Mouse (Mus musculus) kidney, postnatal 4 days (tissue): ENCODE results near the gene Dnajc13.

ENCODE experiments used
- DNase-seq, 2 experiments: peaks; one replicate each; pipeline ENCODE4 v3.0.0; 2021; ENCODE audit warnings: mixed read lengths in 2 of 2

The Dnajc13 gene

GRCm38 (mm10) chr9:104262823-104263352, at the start of gene Dnajc13:
Dnajc13 (minus strand) TSS chr9:104262930.
- peak; percentile 100 for DNase-seq

- peak; percentile 86 for DNase-seq
Observed at GRCm38 (mm10) chr9:104306734-104307133, 44.0 kb upstream of the Dnajc13 start.

- no peak for DNase-seq
Observed at GRCm38 (mm10) chr9:104305333-104306111, 42.8 kb upstream of the Dnajc13 start.

GRCm38 (mm10) chr9:104304800-104305199, 42.1 kb upstream of the Dnajc13 start:
- no peak for DNase-seq

- no peak for DNase-seq
Observed at GRCm38 (mm10) chr9:104304376-104304775, 41.6 kb upstream of the Dnajc13 start.

GRCm38 (mm10) chr9:104300569-104300968, 37.8 kb upstream of the Dnajc13 start:
- no peak for DNase-seq

- DNase-seq: no peak
Observed at GRCm38 (mm10) chr9:104297041-104297440, 34.3 kb upstream of the Dnajc13 start.

- DNase-seq: no peak
Observed at GRCm38 (mm10) chr9:104284934-104285333, 22.2 kb upstream of the Dnajc13 start.

GRCm38 (mm10) chr9:104282536-104282935, 19.8 kb upstream of the Dnajc13 start:
- DNase-seq: peak; percentile 24 to 55

GRCm38 (mm10) chr9:104281737-104282136, 19.0 kb upstream of the Dnajc13 start:
- DNase-seq: no peak

GRCm38 (mm10) chr9:104280725-104281495, 18.2 kb upstream of the Dnajc13 start:
- DNase-seq: no peak

- DNase-seq: peak; percentile 11 to 38
Observed at GRCm38 (mm10) chr9:104277528-104278162, 14.9 kb upstream of the Dnajc13 start.

- no peak for DNase-seq
Observed at GRCm38 (mm10) chr9:104275084-104275785, 12.5 kb upstream of the Dnajc13 start.

GRCm38 (mm10) chr9:104272057-104272456, 9.3 kb upstream of the Dnajc13 start:
- no peak for DNase-seq

GRCm38 (mm10) chr9:104271642-104272041, 8.9 kb upstream of the Dnajc13 start:
- DNase-seq: no peak

- DNase-seq: no peak
Observed at GRCm38 (mm10) chr9:104269944-104270343, 7.2 kb upstream of the Dnajc13 start.

- DNase-seq: peak in 1 of 2 experiments; percentile 25
Observed at GRCm38 (mm10) chr9:104269349-104269871, 6.7 kb upstream of the Dnajc13 start.

- DNase-seq: no peak
Observed at GRCm38 (mm10) chr9:104264567-104264966, 1.8 kb upstream of the Dnajc13 start.

GRCm38 (mm10) chr9:104262016-104262762, 541 bp downstream of the Dnajc13 start:
- DNase-seq: peak; percentile 64 to 72

- DNase-seq: no peak
Observed at GRCm38 (mm10) chr9:104260306-104260705, 2.4 kb downstream of the Dnajc13 start.

GRCm38 (mm10) chr9:104256085-104256484, 6.6 kb downstream of the Dnajc13 start:
- DNase-seq: no peak
